Mouse (Mus musculus): ENCODE measurements around the gene Brip1.
A peak's percentile ranks its signal among the peaks of the same experiment; 100 is the strongest.
"Not testable (repeated sequence)": the region's sequence is repeated elsewhere in the genome, so short reads cannot be mapped to it uniquely, and the experiment has no call there.

Gene Brip1

DNA sequence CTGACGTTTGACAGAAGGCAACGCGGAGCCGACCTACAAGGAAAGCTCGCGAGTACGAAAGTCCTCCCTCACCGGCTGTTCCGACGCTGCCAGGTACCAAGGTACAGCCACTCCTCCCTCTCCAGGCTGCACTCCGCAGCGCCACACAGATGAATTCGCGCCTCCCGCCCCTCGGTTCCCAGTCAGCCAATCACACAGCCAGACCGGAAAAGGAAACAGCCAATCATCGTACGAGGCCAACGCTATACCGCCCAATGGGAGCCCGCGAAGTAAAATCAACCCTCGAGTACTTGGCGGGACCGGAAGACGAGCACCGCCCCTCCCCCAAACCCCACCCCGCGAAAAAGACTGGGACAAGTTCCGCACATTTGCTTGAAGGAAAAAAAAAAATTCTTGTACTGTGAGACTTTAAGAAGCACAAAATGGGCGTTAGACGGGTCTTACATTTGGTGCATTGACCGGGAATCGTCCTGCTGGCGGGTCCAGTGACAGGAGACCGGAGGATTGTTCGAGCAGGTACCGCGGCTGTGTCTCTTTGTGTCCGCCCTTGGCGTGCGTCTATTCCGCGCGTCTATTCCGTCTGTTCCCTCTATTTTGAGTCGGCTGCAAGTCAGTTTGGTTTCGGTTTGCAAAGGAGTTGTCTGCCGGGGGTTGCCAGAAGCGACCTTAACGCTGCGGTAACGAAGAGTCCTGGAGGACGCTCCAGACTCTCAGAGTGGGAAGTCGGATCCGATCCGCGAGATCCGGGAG is at the start of gene Brip1:
Gene Brip1, minus strand, starts transcription at position 157 of the 750 bp plus-strand sequence.
- DNase-seq (ENCODE audit: extremely low spot score): peak; percentile 97

DNA sequence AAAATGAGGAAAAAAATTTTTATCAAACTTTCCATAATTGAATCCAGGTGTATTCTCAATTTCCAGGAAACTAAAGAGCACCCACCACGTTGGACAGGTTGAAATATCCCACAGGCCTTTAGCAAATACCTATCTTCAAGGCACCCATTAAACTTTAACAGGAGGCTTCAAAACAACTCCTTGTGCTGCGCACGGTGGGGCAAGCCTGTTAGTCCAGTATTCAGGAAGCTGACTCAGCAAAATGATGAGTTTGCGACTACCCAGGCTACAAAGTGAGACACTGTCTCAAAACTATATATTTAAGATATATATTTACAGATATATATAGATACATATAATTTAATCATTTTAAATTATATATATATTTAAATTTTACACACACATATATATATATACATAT is 31.5 kb upstream of the Brip1 start:
- DNase-seq (ENCODE audit: extremely low spot score): no peak

DNA sequence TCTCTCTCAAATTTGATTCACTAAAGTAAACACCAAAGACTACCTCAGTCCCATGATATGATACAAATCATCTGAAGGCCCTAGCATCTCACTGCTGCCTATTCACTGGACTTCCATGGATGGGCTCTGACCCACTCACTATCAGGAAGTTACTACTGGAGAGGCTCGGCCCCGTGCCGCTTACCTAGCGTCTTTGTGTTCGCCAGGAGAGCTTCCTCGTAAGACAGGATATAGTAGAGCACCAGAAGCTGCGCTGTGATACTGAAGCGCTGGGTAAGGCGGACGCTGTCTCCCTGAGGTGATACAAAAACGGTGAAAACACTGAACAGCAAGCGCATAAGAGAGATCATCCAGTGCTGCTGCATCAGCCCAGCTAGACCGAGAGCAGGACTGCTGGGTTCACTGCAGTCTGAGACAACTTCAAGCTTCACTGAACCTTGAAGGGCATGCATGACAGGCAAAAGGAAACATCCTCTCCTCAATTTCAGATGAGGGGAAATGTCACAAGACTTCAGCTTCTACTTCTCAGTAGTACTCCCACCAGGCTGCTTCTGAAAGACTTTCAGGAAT is 30.9 kb upstream of the Brip1 start:
- no peak for DNase-seq (ENCODE audit: extremely low spot score)

DNA sequence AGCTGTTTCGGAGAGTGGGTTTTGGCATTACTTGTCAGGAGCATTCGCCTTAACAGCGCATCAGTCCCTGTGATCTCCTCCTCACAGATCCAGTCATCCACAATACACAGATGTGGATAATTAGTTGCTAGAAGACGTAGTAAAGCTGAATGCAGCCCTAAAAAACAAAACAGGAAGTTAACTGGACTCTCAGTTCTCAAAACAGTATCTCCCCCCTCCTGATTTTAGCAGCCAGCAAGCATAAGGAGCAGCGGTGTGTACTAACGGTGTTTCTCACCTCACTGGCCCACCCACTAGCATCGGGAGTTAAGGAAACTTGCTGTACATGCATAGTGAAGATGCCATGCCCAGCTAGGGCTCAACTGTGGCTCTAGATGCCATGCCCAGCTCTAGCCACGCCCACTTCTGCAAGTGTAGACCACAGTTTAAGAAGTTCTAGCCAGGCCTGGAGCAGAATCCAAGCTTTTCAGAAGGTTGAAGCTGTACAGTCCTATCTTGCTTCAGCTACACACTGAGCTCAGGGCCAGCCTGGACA is 25.7 kb upstream of the Brip1 start:
- DNase-seq (ENCODE audit: extremely low spot score): no peak

DNA sequence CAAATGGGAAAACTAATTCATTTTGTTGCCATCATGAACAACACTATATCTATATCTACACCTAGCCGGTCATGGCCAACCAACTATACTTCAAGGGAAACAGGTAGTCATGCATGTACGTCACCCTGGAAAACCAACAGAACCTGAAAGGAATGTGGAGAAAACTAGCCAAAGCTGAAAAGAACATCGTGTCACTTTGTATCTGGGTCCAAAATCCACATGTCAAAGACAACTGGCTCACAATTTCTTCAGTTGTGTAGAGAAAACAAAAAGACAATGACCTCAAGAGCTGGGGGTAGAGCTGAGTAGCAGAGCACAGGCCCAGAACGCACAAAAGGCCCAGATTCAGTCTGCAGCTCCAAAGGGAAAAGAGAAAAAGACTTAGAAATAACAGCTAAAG is 24.8 kb upstream of the Brip1 start:
- no peak for DNase-seq (ENCODE audit: extremely low spot score)

DNA sequence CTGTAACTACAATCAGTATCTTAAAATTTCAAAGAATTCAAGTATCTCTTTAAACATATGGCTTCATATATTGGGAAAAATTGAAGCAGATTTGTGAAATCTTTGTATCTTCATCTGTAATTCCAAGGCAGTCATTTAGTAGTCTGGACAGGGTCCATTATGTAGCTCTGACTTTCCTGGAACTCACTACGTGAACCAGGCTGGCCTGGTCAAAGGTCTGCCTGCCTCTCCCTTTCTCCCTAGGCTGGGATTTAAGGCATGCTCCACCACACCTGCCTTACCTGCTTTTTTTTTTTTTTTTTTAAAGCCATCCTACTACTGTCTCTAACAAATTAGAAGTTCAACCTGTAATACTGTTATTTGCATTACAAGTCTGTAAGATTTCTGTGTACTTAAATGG is 10.8 kb upstream of the Brip1 start:
- no peak for DNase-seq (ENCODE audit: extremely low spot score)

DNA sequence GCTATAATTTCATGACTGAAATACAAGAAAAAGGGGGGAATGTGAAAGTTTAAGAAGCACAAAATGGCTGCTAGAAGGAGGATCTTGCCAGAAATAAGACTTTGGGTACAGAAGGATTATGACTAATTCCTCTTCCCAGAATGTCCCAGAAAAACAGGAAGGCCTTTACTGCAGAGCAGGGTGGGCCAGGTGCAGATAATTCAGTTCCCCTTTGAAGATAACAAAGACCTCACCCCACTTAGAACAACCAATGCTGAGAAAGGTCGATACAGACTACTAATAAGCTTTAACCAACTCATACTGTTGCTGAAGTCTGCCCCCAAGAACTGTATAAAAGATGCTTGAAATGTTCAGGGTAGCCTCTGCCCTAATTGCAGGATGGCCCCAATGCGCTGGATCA is 8.1 kb upstream of the Brip1 start:
- no peak for DNase-seq (ENCODE audit: extremely low spot score)

DNA sequence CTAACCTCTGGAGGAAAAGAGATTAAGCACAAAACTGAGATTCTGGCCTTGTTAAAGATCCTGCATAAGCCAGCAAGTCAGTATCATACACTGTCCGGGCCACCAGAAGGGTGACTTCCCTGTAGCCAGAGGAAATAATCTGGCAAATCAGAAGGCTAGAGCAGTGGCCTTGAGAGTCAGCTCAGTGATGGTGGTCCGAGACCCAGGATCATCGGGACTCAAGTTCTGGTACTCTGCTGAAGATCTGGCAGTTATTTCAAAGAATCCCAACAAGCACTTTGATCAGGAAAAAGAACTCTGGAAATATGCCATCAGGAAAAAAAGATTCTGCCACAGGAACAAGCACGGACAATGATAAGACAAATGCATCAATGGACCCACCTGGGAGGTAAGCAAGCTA is 4.9 kb upstream of the Brip1 start:
- DNase-seq (ENCODE audit: extremely low spot score): no peak

DNA sequence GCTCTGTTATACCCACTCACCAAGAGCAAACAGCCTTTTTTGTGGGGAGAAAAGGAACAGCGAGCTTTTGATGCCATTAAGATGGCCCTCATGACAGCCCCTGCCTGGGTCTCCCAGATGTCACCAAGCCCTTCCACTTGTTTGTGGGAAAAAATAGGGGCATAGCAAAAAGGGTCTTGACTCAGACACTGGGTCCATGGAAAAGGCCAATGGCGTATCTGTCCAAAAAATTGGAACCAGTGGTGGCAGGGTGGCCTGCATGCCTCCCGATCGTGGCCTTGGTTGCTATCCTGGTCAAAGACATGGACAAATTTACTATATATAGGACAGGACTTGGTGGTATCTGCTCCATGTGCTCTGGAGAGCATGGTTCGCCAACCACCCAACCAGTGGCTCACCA is 4.0 kb upstream of the Brip1 start:
- DNase-seq (ENCODE audit: extremely low spot score): no peak

DNA sequence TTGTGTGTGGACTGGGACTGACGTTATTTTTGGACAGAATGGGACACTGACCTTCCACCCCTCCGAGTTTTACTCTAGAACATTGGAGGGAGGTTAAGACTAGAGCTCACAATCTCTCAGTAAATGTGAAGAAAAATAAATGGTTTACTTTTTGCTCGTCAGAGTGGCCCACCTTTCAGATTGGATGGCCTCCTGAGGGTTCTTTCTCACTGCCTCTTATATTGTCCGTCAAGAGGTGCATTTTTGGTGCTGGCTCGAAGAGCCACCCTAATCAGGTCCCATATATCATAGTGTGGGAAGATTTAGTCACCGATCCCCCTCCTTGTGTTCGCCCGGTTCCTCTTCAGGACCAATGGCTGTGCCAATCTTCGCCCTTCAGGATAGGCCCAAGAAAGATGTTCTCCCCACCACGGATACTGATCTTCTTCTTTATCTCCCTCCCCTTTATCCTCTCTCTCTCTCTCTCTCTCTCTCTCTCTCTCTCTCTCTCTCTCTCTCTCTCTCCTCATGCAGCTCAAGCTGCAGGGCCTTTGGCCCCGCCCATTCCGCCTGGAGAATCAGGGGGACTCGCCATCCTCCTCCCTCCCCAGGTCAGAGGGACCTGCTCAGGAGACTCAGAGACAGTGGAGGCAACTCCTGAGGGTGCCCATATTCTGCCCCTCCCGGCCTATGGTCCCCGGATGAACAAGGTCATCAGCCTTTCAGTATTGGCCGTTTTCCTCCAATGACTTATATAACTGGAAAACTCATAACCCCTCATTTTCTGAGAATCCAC is 1.1 kb upstream of the Brip1 start:
- DNase-seq (ENCODE audit: extremely low spot score): peak; percentile 12

DNA sequence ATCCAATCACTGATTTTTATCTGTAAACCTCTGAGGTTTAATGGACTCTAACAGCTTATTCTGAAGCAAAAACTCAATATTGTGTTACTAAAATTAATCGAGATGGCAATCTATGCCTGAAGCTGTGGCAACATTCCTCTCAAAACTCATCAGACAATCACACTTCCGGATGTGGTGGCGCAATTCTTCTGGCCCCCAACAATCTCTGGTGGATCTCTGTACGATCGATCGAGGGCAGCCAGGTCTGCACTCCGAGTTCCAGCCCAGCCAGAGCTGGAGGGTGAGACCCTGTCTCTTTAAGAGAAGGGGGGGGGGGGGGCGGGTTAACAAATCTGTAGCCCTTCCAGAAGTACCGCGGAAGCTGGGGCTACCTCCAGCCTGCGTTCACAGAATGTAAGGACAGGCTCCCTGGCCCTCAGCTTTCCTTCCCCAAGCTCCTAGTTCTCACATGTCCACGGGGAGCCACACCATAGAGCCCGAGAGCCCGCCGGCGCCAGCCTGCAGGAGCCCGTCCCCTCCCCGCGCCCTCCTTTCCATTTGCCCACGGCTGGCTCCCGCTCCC is 452 bp downstream of the Brip1 start:
- DNase-seq (ENCODE audit: extremely low spot score): no peak

DNA sequence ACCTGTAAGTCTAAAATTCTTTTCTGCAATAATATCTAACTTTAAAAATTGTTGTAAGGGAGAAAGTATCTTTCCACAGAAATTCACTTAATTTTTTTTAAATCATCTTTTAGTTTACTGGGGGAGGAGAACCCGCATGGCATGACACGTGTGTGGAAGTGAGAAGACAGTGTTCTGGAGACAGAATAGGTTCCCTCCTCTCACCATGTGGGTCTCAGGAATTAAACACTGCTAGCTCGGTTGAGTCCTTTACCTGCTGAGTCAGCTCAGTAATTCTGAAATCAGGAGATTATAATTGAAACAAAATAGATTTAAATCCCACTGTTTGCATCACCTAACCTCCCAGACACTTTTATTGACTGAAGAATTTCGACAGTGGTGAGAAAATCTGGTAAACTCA is 1.3 kb downstream of the Brip1 start:
- DNase-seq (ENCODE audit: extremely low spot score): no peak

DNA sequence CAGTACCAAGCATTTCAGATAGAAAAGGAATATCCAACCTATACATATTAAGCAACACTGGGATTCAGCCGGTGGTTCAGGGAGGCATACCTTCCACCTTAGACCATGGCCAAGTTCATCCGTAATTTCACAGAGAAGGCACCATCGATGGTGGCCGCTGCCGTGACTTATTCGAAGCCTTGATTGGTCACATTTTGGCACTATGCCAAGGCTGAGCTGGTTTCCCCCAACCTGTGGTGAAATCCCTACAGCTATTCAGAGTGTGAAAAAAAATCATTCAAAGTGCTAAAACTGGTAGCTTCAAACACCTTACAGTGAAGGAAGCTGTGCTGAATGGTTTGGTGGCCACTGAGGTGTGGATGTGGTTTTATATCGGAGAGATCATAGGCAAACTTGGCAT is 15.8 kb downstream of the Brip1 start:
- DNase-seq (ENCODE audit: extremely low spot score): not testable (repeated sequence)

DNA sequence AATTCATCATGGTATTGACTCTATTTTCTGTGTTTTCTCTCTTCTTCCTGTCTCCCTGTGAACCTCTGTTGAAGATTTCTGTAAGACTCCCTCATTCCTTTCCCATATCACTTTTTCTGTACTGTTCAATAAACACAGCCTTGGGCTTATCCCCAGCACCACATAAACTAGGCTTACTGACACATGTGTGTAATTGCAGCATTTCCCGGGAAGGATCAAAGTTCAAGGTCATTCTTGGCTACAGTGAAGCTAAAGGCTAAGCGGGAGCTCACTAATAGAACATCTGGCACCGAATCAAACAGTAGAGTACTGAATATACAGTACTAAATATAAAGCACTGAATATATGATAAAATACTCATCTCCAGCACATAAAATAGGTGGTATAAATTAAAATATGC is 25.2 kb downstream of the Brip1 start:
- DNase-seq (ENCODE audit: extremely low spot score): no peak

DNA sequence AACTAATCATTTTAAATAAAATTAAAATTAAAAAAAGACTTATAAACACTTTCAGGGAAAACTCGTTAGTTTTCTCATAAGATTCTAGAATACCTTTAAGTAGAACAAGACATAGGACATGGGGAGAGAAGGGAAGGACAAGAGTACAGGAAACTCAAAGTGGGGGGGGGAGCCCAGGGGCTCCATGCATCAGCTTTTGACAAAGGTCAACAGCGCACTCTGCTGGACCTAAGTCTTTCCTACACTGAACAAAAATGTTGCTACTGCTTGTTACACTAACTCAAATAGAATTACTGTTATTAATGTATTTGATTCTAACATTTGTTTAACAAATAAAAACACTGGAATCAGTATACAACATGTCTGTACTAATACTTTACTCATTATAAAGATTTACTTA is 26.8 kb downstream of the Brip1 start:
- peak; percentile 10 for DNase-seq (ENCODE audit: extremely low spot score)

DNA sequence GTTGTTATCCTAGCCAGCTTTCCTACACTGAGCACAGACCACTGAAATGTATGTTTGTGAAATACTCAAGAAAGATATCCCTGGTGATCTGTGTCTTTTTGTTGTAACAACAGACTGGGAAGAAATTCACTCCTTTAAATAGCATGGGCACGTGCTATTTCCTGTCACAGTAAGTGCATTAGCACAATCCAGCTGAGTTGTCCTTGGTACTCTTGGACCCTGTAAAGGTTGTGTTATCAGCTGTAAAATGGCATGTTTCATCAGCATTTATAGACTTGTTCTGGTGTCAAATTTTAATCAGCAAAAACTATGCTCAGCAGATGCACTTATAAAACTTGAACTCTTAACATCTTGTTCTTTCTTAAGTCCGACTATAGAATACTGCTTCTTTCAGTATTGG is 30.2 kb downstream of the Brip1 start:
- DNase-seq (ENCODE audit: extremely low spot score): no peak

DNA sequence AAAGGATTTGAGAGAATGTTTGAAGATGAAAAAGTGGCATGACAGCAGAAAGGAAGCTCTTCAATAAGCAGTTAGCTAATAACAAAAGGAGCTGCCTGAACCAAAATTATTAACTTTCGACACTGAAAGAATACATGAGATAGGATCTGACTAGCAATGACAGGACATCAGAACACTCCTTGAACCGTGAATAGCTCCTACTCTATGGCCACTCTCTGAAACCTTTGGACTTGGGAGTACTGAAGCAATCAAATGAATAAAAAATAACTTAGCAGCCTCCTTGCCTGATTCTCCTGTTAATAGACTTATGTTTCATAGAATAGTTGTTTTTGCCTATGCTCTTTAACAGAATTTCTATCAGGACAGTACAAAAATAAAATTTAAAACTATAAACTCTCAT is 40.7 kb downstream of the Brip1 start:
- no peak for DNase-seq (ENCODE audit: extremely low spot score)

DNA sequence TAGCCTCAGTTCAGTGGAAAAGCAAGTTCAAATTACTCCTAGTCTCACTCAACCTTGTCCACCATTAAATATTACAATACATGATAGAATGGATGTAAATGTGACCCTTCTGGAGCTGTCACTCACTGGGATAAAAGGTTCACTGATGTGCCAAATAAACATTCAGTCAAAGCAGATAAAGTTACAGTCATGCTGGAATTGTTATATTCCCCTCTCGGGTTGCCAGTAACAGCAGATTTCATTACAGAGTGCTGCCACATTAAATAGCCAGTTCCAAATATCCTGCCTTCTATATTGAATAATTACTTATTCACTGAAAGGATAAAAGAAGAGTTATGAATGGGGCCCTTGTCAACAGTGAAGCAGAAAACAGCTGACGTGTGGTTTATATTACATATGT is 42.0 kb downstream of the Brip1 start:
- no peak for DNase-seq (ENCODE audit: extremely low spot score)

DNA sequence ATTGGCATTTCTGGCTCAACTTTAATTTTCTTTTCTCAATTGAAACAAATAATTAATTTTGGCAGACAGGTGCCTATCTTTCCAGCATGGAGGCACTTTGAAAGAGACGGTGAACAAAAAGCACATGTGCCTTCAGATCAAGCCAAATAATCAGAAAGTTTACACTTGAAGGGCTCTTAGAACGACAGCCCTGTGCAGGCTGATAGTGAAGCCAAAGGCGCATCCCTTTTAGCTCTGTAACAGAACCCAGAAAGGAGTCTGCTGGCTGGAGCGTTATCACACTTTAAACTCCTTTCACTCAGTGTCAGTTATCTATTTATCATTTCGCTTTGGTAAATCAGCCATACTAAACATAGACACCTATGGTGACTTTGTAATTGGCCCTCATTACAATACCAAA is 45.4 kb downstream of the Brip1 start:
- DNase-seq (ENCODE audit: extremely low spot score): no peak

DNA sequence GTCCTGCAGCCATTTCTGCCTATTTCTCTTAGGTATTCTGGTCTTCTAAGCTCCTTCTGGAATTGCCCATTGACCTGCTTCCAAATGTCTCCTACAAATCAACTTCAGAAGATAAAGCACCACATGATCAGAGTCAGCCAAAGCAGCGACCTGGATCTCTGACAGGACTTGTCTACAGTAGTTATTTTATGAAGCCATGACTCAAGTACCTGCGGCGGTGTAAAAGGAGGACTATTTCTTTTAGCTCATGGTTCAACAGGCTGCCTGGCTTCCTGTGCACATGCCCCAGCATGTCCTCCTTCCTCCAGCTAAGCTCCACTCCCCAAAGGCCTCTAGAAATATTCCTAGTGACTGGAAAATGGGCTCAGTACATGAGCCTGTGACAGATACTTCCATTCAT is 69.7 kb downstream of the Brip1 start:
- DNase-seq (ENCODE audit: extremely low spot score): no peak

DNA sequence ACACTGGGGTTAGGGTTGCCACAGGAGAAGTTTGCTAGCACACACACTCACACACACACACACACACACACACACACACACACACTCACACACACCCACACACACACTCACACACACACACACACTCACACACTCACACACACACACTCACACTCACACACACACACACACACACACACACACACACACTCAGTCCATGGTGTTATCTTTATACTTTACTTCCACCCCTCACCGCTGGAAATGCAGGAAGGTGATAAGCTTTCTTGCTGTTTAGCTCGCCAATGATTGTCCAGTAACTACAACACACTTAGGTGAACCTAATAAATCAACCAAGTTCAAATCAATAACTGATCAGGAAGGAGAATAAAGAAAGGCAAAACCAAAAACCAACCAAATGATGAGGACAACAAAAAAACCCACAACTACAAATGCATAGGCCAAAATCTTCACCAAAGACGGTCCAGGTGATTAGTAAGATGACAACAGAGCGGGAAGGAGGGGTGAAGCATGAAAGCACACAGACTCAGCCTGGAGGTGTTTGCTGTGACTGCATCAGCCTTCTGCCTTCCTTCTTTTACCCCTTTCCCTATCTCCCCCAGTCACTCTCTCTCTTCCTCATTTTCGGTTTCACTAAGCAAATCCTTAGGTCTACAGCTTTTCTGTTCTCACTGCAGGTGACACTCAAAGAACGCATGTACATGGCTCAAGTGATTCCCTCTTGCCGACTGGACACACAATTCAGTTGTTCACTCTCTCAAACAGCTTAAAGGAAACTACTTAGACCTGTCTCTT is 83.7 kb downstream of the Brip1 start:
- DNase-seq (ENCODE audit: extremely low spot score): no peak

DNA sequence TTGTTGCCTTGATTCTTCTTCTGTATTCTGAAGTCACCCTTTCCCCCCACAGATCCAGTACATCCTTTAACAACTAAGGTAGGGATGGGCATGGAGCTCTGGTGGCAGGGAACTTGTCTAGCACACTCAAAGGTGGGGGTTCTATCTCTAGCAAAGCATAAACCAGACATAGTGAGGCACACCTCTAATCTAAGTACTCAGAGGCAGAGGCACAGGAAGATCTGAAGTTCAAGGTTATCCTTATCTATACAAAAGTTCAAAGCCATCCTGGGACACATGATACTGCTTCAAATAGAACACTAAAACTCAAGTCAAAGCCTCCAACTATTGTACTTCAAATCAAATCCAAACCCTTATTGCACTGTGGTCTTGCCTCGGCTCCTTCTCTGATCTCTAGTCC is 85.0 kb downstream of the Brip1 start:
- no peak for DNase-seq (ENCODE audit: extremely low spot score)

Measured in embryo, embryonic 9.5 days (tissue).